Mouse (Mus musculus) kidney, adult 2 months (tissue): ENCODE results near the gene Slc9b2. TPM values are rescaled to one million over a fixed set of nuclear protein-coding genes. Genes with fewer than 3 reads are reported as not detected.

Experiments used
- DNase-seq: peaks from one replicate; pipeline ENCODE4 v3.0.0; 2021
- H3K27ac ChIP-seq: fragments of 200-500 bp; 2 replicates; pipeline ENCODE4 v1.5.1; 2012; ENCODE audit warnings: low read depth, low read length, control low read depth, inconsistent platforms; ENCODE audit not compliant: insufficient read depth
- H3K27me3 ChIP-seq: fragments of 200-500 bp; replicated peaks from 2 replicates; pipeline ENCODE4 v1.6.1; 2012; ENCODE audit warnings: mild to moderate bottlenecking, moderate library complexity, low read length, inconsistent platforms; ENCODE audit not compliant: control insufficient read depth, insufficient read depth
- H3K36me3 ChIP-seq: fragments of 200-500 bp; 2 replicates; pipeline ENCODE4 v1.6.1; 2012; ENCODE audit warnings: mild to moderate bottlenecking, moderate library complexity, low read length, inconsistent platforms; ENCODE audit not compliant: control insufficient read depth, insufficient read depth
- H3K4me1 ChIP-seq: fragments of 200-500 bp; 2 replicates; pipeline ENCODE4 v1.6.1; 2011; ENCODE audit warnings: low read length; ENCODE audit not compliant: control insufficient read depth, insufficient read depth
- H3K4me3 ChIP-seq: fragments of 200-500 bp; 2 replicates; pipeline ENCODE4 v1.5.1; 2011; ENCODE audit warnings: mild to moderate bottlenecking, low read depth, low read length, control low read depth; ENCODE audit not compliant: insufficient read depth
- CTCF ChIP-seq: fragments of 200-500 bp; conservative IDR thresholded peaks from 2 replicates; pipeline ENCODE4 v1.5.1; 2011; ENCODE audit warnings: low read depth, mild to moderate bottlenecking, control low read depth, low read length, moderate library complexity, mixed read lengths; ENCODE audit not compliant: insufficient read depth, insufficient read length
- POLR2A ChIP-seq: fragments of 200-500 bp; IDR thresholded peaks from one replicate; pipeline ENCODE4 v1.6.1; 2011; ENCODE audit warnings: low read depth, low read length, control low read depth
- WGBS: fragments of 180-500 bp; shearing (Covaris S2); methylation state at CpG from one replicate; pipeline ENCODE4 v1.1.7; 2018; 5-methylcytosine and 5-hydroxymethylcytosine counted together
- polyA plus RNA-seq: library from polyadenylated mRNA; depleted of rRNA; stranded (reverse); fragments of >200 nt; gene quantifications from 2 replicates; pipeline ENCODE4 v1.2.3, GENCODE M21; 2012

The Slc9b2 gene
- polyA plus RNA-seq, 1 experiment, result 0.59 TPM

GRCm38 (mm10) chr3:135312916-135313491 lies 5.5 kb downstream of the Slc9b2 start:
- Histone ChIP-seq H3K36me3 (no peaks in the 10 kb centered on the region), H3K4me3 (no peak overlapping the region), H3K27me3 (no peaks in the 10 kb centered on the region), H3K4me1 (no peaks in the 10 kb centered on the region), H3K27ac (no peak overlapping the region)
- 35% methylated on average over 2 of the region's 2 CpGs for WGBS
- DNase-seq, result no peak
- no peak for TF ChIP-seq POLR2A
- TF ChIP-seq CTCF, result no peak

GRCm38 (mm10) chr3:135313727-135314126 lies 6.2 kb downstream of the Slc9b2 start:
- 96% methylated on average over 2 of the region's 2 CpGs for WGBS
- Histone ChIP-seq H3K27me3 (no peaks in the 10 kb centered on the region), H3K4me3 (no peak overlapping the region), H3K36me3 (no peaks in the 10 kb centered on the region), H3K4me1 (no peaks in the 10 kb centered on the region), H3K27ac (no peak overlapping the region)
- TF ChIP-seq CTCF, result no peak
- no peak for TF ChIP-seq POLR2A
- no peak for DNase-seq

GRCm38 (mm10) chr3:135314811-135315210 lies 7.3 kb downstream of the Slc9b2 start:
- Histone ChIP-seq H3K36me3 (no peaks in the 10 kb centered on the region), H3K27me3 (no peaks in the 10 kb centered on the region), H3K4me3 (no peak overlapping the region), H3K4me1 (no peaks in the 10 kb centered on the region), H3K27ac (no peak overlapping the region)
- no peak for DNase-seq
- TF ChIP-seq POLR2A (no peak), CTCF (no peak)
- WGBS, result 58% methylated on average over 2 of the region's 2 CpGs

GRCm38 (mm10) chr3:135315720-135316425 lies 8.4 kb downstream of the Slc9b2 start:
- DNase-seq, result no peak
- Histone ChIP-seq H3K27ac (no peak overlapping the region), H3K36me3 (no peaks in the 10 kb centered on the region), H3K4me1 (no peaks in the 10 kb centered on the region), H3K4me3 (no peak overlapping the region), H3K27me3 (no peaks in the 10 kb centered on the region)
- no peak for TF ChIP-seq CTCF
- no peak for TF ChIP-seq POLR2A
- 89% methylated on average over 9 of the region's 9 CpGs for WGBS

- WGBS, result 85% methylated on average over 11 of the region's 11 CpGs
- Histone ChIP-seq H3K27ac (no peak overlapping the region), H3K27me3 (no peaks in the 10 kb centered on the region), H3K4me3 (no peak overlapping the region), H3K36me3 (no peaks in the 10 kb centered on the region), H3K4me1 (no peaks in the 10 kb centered on the region)
- no peak for DNase-seq
- no peak for TF ChIP-seq POLR2A
- no peak for TF ChIP-seq CTCF
These were observed 10.8 kb downstream of the Slc9b2 start for GRCm38 (mm10) chr3:135318331-135318730.

GRCm38 (mm10) chr3:135324354-135324753 lies 16.9 kb downstream of the Slc9b2 start:
- no peak for TF ChIP-seq POLR2A
- no peak for DNase-seq
- Histone ChIP-seq H3K4me1 (no peaks in the 10 kb centered on the region), H3K36me3 (no peaks in the 10 kb centered on the region), H3K27me3 (no peaks in the 10 kb centered on the region), H3K27ac (no peak overlapping the region), H3K4me3 (no peak overlapping the region)
- WGBS, result 58% methylated on average over 6 of the region's 6 CpGs

- H3K27me3 ChIP-seq, result no peaks in the 10 kb centered on the region
- no peaks in the 10 kb centered on the region for H3K4me1 ChIP-seq
- H3K36me3 ChIP-seq, result no peaks in the 10 kb centered on the region
- peak; percentile 33 for DNase-seq
- H3K4me3 ChIP-seq, result no peak overlapping the region
- 55% methylated on average over 6 of the region's 6 CpGs for WGBS
- H3K27ac ChIP-seq, result no peak overlapping the region
- no peak for TF ChIP-seq CTCF
- TF ChIP-seq POLR2A, result no peak
These were observed 19.7 kb downstream of the Slc9b2 start for GRCm38 (mm10) chr3:135327176-135327575.
